ENCODE assay signal across 9 mouse cellular contexts in the genomic region with DNA sequence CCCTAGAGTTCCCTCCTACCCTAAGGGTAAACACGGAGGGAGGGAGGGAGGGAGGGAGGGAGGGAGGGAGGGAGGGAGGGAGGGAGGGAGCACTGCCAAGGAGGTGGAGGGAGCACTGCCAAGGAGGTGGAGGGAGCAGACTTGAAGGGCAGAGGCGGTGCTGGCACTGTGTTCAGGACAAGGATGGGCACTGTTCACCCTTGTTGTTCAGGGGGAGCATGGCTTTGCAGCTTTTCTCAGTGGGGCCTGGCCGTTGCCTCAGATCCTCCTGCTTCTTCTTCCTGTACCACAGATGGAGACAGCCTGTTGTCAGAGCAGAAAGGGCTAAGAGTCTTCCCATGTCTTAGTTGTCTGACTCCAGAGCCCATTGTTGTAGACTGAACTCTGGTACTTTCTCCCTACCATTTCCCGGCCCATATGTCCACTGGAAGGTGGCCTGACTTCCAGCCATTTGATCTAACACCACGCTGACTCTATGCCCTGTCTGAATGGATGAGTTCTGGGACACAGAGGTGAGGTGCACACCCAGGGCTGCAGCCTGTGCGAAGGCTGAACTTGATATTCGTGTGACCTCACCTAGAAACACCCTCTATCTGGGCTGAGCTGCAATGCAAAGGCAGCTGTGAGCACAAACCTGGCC. TPM values are rescaled to one million over a fixed set of nuclear protein-coding genes. Genes with fewer than 3 reads are reported as not detected.
A peak's percentile ranks its signal among the peaks of the same experiment; 100 is the strongest.
DNase-seq lines count a peak whose midpoint lies in the region; ATAC-seq and TF ChIP-seq lines count a peak whose summit lies in the region.
"Had no signal": no experiment of that assay in that cellular context is flagged by ENCODE, and none has a peak within 500 bp of the region (broad histone marks: within the 10 kb centered on the region; RNA-seq: fewer than 3 reads in every experiment).

No protein-coding gene starts in this region.

- H3K27me3 ChIP-seq in forebrain, embryonic 16.5 days (replicated peaks; ENCODE audit: control insufficient read depth, insufficient read depth, low read length) = no peaks in the 10 kb centered on the region
- no peaks in the 10 kb centered on the region for H3K27me3 ChIP-seq in midbrain, postnatal 0 days (ENCODE audit: insufficient read depth, low read length)
- H3K27me3 ChIP-seq: limb, embryonic 12.5 days had no signal

- 0 out of 2 replicates have a peak, but pooled peaks have one; percentile 13 for ATAC-seq in forebrain, embryonic 16.5 days
- no peak for ATAC-seq in midbrain, postnatal 0 days (ENCODE audit: low FRiP score)

- WGBS in forebrain, embryonic 16.5 days = 45% methylated on average over 6 of the region's 7 CpGs
- 52% methylated on average over 6 of the region's 7 CpGs for WGBS in midbrain, postnatal 0 days

- TF ChIP-seq CTCF in midbrain, postnatal 0 days (IDR thresholded peaks at IDR 0.05) = no peak

- peak overlapping the region; percentile 14; the same call in 1 of the 2 replicates for H3K4me2 ChIP-seq in forebrain, embryonic 16.5 days (ENCODE audit: low read length)
- peak overlapping the region; percentile 12; the same call in 1 of the 2 replicates for H3K4me2 ChIP-seq in midbrain, postnatal 0 days (ENCODE audit: low read depth, low read length, poor library complexity, severe bottlenecking)
- H3K4me2 ChIP-seq: limb, embryonic 12.5 days had no signal

- no peaks in the 10 kb centered on the region for H3K36me3 ChIP-seq in forebrain, embryonic 16.5 days (ENCODE audit: control insufficient read depth, insufficient read depth)
- H3K36me3 ChIP-seq in midbrain, postnatal 0 days (ENCODE audit: insufficient read depth, low read length) = peaks cover 31% of the 10 kb centered on the region

- peaks cover 20% of the 10 kb centered on the region for H3K4me1 ChIP-seq in forebrain, embryonic 16.5 days (replicated peaks; ENCODE audit: control insufficient read depth, insufficient read depth, low read length)
- peaks cover 19% of the 10 kb centered on the region for H3K4me1 ChIP-seq in midbrain, postnatal 0 days (ENCODE audit: insufficient read depth, low read length)

- intact Hi-C loops in left cerebral cortex, postnatal 4 days (cut with DNase I) = no loop called here

- H3K27ac ChIP-seq in forebrain, embryonic 16.5 days (ENCODE audit: low read length) = peak overlapping the region; percentile 79
- peak overlapping the region; percentile 86 for H3K27ac ChIP-seq in midbrain, postnatal 0 days (ENCODE audit: low read depth, low read length)
- H3K27ac ChIP-seq: limb, embryonic 12.5 days had no signal

- H3K9ac ChIP-seq in forebrain, embryonic 16.5 days (replicated peaks; ENCODE audit: low read depth, low read length) = 0 out of 2 replicates have a peak overlapping the region, but pooled peaks have one; percentile 4
- H3K9ac ChIP-seq in midbrain, postnatal 0 days (replicated peaks; ENCODE audit: low read length, poor library complexity, severe bottlenecking) = no peak overlapping the region; the same call in 1 of the 2 replicates
- H3K9ac ChIP-seq: limb, embryonic 12.5 days had no signal

- H3K9me3 ChIP-seq in forebrain, embryonic 16.5 days (ENCODE audit: control insufficient read depth, low read length) = no peaks in the 10 kb centered on the region
- no peaks in the 10 kb centered on the region for H3K9me3 ChIP-seq in midbrain, postnatal 0 days (ENCODE audit: low read length)
- H3K9me3 ChIP-seq: limb, embryonic 12.5 days had no signal

- peak; percentile 64 for DNase-seq in left cerebral cortex, postnatal 4 days
- no peak for DNase-seq in left cerebral cortex, adult 8-10 months (ENCODE audit: low spot score in 2 of 2)
- DNase-seq in cerebellum, postnatal 36 days = peak; percentile 47 to 65
- peak; percentile 53 for DNase-seq in midbrain, postnatal 0 days (ENCODE audit: low spot score)
- no peak for DNase-seq in Muller cell, postnatal 12 days (ENCODE audit: inconsistent ontology term)
- DNase-seq in left cerebral cortex, adult 18-20 months (ENCODE audit: low spot score in 2 of 2) = no peak
- DNase-seq: kidney, adult 8-10 months had no signal

- no peak overlapping the region for H3K4me3 ChIP-seq in forebrain, embryonic 16.5 days (replicated peaks; ENCODE audit: low read length)
- no peak overlapping the region for H3K4me3 ChIP-seq in midbrain, postnatal 0 days (ENCODE audit: low read depth, low read length)
- H3K4me3 ChIP-seq: limb, embryonic 12.5 days had no signal

RNA-seq across cellular contexts. Expression of a gene that starts 43.0 kb away (rescaled TPM):
- 100 to 1,000 TPM; 349 to 380 TPM for total RNA-seq in left cerebral cortex, postnatal 4 days (2021)
- total RNA-seq in left cerebral cortex, adult 8-10 months (2022) = 100 to 1,000 TPM; 281 to 320 (median 303) TPM
- 210 and 269 TPM in 2 replicates for polyA plus RNA-seq in forebrain, embryonic 16.5 days (2015; fragmentation: Nextera tagmentation; extraction: Ambion mirVana)
- total RNA-seq in midbrain, postnatal 0 days (2014; rRNA removed) = 228 and 259 TPM in 2 replicates
- 510 and 544 TPM in 2 replicates for polyA plus RNA-seq in midbrain, postnatal 0 days (2015; fragmentation: Nextera tagmentation; extraction: Ambion mirVana)
- total RNA-seq in left cerebral cortex, adult 18-20 months (2021) = 100 to 1,000 TPM; 328 to 345 TPM

RNA-seq across cellular contexts. Expression of a gene that starts 53.1 kb away (rescaled TPM):
- 10 to 100 TPM; 28.6 to 31.1 TPM for total RNA-seq in left cerebral cortex, postnatal 4 days (2021)
- total RNA-seq in left cerebral cortex, adult 8-10 months (2022) = 10 to 100 TPM; 27.5 to 40.2 (median 31.6) TPM
- 4.4 and 6.2 TPM in 2 replicates for polyA plus RNA-seq in forebrain, embryonic 16.5 days (2015; fragmentation: Nextera tagmentation; extraction: Ambion mirVana)
- total RNA-seq in midbrain, postnatal 0 days (2014; rRNA removed) = 138 and 149 TPM in 2 replicates
- polyA plus RNA-seq in midbrain, postnatal 0 days (2015; fragmentation: Nextera tagmentation; extraction: Ambion mirVana) = 20.1 and 21.2 TPM in 2 replicates
- total RNA-seq in left cerebral cortex, adult 18-20 months (2021) = 10 to 100 TPM; 26.8 to 33.4 TPM

Comparison
In these comparisons a context has a peak if more than half of its experiments do, and no peak if none do; other contexts are left out.
1. DNase-seq: peak in left cerebral cortex, postnatal 4 days (single experiment), cerebellum, postnatal 36 days (2 of 2) and midbrain, postnatal 0 days (single experiment); none in left cerebral cortex, adult 8-10 months (0 of 2), Muller cell, postnatal 12 days (single experiment) and left cerebral cortex, adult 18-20 months (0 of 2).